Mouse (Mus musculus): Measurements from ENCODE around the gene Med12l.

Gene Med12l

DNA sequence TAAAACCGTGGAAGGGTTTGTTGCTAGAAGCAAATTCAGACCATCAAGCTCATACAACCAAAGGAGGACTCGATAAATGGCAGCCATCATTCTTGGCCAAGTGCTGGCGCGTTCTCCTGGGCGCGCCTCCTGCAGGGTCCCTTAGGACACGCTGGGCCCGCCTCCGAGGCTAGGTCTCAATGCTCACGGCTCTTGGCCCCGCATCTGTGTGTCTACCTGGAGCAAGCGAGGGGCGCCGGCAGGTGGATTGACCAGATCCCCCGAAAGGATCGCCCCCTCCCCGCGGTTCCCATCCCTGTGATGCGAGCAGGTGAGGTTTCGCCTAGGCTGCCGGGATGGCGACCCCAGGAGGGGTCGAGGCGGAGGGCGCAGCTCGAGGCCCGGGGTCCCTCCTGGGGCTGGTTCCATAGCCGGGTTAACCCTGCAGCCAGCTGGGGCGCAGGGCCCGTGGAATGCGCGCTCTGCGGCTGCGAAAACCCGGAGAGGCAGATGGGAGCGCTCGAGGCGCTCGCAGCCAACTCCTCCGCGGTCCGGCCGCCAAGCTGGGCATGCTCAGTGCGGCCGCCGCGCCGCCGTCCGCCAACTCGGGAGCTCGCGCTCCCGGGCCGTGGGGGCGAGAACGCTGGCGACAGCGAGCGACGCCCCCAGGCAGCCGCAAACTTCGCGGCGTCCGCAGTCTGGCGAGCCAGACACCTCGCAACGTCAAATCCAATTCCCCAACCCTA lies at the start of gene Med12l:
Gene Med12l (plus strand): TSS at position 555 of the 725 bp plus-strand sequence.
- no peak for DNase-seq (ENCODE audit: low read depth)

DNA sequence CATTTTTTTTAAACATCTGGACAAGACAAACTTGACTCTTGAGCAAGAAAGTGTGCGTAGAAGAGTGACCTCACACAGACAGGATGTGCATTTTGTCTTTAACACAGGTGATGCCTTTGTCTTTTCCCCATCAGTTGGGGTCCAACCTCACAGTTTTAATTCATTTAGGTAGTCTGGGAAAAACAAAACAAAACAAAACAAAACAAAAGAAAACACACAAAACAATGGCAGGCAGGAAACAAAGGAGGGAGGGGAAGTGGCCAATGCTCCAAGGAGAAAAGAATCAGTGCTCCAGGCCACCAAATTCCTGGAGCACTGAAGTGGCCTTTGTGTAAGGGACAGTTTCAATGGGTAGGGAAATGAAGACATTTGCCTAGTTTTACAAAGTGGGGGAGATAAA lies 44.5 kb upstream of the Med12l start:
- DNase-seq (ENCODE audit: low read depth), result no peak

DNA sequence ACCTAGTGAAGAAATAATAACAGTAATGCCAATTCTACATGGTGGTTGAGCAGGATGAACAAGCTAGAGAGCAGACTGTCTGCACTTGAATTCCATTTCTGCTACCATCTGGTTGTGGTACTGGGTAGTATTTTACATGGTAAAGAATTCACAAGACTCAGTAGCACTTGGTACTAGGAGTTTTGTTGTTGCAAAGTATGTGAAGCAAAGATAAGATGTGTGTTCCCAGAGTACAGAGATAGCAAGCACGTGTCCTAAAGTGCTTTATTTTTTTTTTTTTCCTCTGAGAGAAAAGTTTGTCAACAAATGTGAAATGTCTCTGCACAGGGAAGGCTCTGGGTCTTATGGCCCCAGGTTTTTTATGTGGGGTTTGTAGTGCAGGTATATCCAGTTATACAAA lies 28.2 kb upstream of the Med12l start:
- no peak for DNase-seq (ENCODE audit: low read depth)

DNA sequence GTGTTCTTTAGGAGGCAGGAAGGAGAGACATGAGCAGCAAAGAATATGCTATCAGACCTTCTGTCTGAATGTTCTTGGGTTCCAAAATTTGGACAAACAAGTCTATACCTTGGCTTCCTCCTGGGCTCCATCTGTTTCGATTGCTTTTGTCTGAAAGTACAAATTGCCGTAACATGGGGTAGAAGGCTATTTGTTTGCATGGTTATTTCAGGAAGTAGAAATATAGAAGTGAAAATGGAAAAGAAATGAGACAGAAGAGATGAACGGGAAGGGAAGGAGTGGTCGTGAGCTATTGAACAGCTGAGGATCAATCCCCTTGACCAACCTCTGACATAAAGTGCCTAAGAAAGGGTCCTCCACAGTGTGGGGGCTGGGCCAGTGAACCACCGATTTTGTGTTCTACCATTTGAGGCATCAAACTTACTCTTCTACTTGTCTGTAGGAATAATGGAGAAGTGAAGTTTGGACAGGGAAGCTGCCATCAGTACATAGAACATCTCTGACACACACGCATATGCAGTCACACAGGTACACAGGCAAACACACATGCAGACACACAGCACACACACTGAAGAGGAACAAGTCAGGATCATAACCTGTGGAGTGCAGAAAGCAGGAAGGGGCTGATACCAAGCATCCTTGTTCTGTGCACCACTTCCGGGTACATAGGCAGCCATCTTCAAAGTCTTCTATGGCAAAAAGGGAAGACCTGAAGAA lies 27.6 kb upstream of the Med12l start:
- no peak for DNase-seq (ENCODE audit: low read depth)

DNA sequence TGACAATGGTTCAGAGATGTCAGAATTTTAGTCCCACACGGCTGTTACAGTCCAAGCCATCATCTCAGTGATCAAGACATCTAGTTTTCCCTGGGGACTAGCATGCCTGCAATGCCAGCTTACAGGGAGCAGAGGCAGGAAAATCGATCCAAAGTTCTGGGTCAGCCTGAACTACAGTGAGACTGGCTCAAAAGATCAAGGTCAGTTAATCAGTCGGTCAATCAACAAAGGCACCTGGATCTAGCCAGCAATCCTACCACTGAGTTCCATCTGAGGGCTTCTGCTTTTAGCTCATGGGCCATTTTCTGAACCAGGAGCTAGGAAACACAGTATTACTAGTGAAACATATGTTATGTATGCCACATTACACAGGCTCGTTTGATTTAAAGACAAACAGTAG lies 25.0 kb upstream of the Med12l start:
- no peak for DNase-seq (ENCODE audit: low read depth)

DNA sequence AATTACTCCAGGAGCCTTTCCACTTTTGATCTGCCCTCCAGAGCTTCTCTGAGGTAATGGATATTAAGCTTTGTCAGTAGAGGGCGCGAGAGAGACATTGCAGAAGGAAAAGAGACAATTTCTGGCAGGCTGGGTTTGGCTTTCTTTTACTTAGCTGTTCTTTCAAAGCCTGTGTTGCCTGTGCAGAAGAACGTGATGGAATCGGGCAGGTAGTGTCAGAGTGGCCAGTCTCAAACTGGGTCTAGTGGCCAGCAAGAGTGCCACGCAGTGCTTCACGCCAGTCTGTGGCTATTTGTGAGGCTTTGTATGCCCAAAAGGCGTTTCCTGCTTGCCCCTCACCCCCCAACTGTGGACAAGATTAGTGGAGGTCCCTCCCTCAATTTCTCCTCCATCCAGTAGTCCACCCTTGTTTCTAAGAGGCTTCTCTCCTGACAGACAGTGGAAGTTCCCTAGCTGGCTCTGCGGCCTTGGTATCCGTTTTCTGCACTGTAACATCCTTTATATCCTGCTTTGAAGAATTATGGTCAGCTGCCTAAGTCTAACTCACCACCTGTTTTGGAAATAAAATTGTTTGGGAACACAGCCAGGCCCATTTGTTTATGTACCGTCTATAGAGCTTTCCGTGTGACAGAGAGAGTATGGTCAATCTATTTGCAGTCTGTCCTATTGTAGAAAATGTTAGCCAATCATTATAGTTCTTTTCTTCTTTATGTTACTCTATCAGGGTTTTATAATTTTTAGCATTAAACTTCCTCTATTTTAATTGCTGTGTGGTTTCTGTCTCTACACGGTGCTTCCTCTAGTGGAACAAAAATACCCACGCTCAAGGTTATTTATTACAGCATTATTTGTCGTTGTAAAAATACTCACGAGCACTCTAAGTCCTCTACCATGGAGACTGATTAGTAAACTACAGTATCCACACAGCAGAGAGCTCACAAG lies 22.5 kb upstream of the Med12l start:
- DNase-seq (ENCODE audit: low read depth), result peak; percentile 78

DNA sequence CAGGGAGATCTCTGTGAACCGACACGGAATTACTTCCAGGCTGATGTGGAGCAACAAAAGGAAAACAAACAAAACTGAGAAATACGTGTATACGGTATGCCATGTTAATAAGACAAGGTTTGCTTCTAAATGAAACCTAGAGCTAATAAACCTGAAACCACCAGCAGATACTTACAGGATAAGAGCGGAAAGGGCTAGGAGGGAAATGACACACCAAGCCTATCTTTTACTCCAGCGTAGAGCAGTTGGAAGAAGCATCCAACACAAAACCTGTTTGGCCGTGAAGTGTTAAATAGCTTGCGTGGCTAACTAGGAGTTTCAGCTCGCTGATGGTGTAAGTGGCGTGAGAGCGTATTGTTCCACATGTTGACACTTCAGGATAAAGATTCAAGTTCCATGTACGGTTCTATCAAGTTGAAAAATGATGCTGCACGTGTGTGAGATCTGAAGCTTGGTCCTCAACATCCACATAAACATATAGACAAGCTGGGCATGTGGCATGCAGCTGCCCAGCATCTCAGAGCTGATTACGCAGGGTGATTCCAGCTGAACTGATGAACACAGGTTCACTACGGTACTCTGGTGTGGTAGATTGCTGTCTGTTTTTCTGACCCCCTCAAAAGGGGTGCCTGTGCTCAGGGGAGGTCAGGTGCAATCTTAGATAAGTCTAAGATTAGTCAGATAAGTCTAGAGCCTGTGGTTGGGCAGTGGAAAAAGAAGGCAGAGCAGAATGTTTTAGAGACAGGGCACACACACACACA lies 21.6 kb upstream of the Med12l start:
- DNase-seq (ENCODE audit: low read depth), result no peak

DNA sequence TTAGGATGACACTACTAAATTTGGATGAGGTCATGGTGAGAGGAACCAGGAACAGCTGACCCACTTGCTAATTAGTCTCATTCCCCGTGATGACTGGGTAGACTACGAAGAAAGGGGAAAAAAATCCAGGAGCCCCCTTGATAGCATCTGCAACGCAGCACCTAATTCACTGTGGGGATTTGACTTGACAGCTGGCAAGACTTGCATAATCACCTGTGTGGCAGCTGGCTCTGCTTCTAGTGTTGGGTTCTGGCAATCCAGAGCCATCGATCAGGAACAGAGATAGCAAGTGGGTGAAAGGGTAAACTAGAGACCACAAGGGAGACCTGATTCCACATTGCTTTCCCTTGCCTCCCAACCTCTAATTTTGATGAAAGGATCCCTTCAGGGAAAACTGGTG lies 19.8 kb upstream of the Med12l start:
- no peak for DNase-seq (ENCODE audit: low read depth)

DNA sequence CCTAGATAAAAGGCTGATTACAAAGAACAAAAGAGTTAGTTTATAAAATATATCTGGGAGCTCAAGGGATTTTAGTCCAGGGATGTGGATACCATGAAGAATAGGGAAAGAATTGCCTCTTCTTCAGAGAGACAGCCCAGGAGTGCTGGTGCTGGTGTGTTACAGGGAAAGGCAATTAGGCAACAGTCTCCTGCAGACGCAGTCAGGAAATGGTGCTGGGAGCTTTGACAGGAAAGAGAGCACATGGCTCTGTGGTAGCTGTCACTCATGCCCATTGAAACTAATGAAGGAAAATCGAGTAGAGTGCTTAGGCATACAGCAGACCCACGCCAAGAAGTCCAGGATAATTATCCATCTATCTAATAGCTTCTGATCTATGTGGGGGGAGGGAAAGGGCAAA lies 16.3 kb upstream of the Med12l start:
- no peak for DNase-seq (ENCODE audit: low read depth)

DNA sequence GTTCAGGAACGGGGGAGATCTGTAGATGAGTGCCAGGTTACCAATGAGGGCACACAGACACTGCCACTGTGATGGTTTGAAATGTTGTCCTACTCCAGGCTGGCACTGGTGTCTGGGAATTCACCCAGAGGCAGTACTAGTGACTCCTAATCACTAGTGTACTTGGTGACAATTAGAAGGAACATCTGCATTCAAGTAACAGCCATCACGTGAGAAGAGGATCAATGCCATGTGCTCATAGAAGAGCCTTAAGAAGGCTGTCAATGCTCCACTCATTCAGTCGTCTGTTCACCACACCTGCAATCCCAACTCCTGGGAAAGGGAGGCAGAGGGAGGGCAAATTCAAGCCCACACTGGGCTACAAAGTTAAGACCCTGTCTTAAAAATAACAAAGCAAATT lies 15.1 kb upstream of the Med12l start:
- DNase-seq (ENCODE audit: low read depth), result no peak

DNA sequence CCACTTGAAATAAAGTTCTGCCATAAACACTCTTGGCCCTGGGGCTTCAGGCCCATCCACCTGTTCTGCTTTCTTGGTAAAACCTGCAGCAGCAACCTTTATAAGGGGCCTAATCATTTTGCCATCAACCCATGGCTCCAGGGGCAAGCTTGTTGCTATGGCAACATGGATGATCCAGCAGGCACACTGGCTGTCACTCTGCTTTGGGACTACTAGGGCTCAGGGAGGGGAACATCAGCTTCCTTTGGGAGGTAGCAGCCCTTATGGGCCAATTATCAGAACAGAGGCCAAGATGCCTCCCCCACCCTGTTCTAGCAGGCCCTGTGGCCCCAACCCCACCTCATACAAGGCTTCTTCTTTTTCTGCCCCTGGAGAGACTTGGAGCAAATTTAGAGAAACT lies 13.5 kb upstream of the Med12l start:
- DNase-seq (ENCODE audit: low read depth), result no peak

DNA sequence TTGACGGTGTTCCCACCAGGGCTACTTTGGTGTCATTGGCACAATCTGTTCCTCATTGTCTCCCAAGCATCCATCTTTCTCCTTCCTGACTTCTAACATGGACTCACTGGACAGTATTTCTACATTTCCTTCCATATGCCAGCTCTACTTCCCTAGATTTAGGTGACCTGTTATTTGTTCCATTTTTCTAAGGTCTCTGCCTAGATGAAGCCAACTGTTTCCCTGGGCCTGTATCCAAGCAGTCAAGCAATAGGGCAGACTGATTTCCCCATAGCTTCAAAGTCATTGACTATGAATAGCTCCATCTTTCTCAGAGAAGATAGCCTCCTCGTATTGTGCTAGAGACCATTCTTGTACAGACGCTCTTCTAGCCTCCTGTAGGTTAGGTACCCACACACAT lies 12.0 kb upstream of the Med12l start:
- DNase-seq (ENCODE audit: low read depth), result no peak

DNA sequence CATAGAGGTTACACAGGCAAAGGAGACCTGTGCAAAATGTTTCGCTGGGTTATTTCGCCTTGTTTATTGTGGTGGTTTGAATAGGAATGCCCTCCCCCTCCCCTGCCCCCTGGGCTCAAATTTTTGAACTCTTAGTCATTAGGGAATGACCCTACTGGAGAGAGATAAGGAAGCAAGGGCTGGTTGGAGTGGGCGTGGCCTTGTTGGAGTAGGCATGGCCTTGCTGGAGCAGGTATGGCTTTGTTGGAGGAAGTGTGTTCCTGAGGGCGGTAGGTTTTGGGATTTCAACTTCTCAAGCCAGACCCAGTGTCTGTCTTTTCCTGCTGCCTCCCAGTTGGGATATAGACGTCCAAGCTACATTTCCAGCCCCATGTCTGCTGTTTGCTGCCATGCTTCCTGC lies 1.9 kb upstream of the Med12l start:
- DNase-seq (ENCODE audit: low read depth), result no peak

DNA sequence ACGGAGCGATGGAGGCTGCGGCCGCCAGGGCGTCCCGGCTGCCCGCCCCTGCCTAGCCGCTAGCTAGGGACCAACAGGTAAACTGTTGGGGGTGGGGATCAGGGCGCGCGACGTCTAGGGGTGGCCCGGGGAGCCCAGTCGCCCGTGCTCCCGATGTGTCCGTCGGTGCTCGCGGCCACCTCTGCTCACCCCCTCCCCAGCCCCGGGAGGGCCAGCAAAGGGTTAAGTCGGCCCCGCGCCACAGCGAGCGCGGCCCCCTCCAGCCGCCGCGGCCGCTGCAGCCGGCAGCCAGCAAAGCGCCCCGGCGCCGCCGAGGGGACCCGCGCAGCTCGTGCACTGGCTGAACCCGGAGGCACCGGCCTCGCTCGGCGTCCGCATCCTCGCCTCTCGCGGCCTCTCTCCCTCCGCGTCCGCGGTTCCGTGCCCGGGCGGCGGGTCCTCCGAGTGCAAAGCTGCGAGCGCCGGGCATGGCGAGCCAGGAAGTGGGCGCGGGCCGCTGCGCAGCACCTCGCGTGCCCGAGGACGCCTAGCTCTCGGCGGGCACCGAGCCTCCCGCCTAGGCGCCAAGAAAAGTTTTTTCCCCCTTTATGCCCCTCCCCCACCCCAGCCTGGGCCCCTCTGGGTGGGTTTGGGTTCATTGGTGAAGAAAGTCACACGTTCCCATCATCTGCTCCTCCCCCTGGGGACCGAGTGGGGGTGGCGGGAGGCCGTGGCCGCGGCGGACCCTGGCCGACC lies 538 bp downstream of the Med12l start:
- no peak for DNase-seq (ENCODE audit: low read depth)

DNA sequence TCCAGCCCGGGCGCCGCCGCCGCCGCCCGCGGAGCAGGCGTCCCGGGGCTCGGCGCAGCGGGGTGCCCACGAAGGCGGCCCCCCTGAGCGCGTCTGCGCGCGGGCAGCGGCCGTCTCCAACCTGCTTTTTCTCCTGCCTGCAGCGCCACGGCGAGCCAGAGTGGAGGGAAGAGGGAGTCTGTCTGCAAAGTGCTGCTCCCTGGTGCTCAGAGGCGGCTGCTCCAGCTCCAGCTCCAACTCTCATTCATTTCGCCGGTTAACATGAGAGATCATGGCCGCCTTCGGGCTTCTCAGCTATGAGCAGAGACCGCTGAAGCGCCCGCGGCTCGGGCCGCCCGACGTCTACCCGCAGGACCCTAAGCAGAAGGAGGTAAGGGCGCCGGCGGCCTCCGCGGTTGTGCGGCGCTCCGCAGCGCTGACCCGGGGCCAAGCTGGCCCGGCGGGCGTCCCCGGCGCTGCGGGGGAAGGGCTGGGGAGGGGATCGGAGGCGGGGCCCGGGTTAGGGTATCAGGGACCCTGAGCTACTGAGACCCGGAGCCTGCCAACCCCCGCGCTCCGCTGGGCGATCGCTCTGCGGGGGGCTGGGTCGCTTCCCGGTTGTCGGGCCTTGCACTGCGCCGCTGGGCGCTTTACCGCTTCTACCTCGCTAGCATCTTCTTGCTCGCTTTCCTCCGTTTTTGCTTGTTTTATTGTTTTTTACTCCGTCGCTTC lies 1.3 kb downstream of the Med12l start:
- DNase-seq (ENCODE audit: low read depth), result no peak

DNA sequence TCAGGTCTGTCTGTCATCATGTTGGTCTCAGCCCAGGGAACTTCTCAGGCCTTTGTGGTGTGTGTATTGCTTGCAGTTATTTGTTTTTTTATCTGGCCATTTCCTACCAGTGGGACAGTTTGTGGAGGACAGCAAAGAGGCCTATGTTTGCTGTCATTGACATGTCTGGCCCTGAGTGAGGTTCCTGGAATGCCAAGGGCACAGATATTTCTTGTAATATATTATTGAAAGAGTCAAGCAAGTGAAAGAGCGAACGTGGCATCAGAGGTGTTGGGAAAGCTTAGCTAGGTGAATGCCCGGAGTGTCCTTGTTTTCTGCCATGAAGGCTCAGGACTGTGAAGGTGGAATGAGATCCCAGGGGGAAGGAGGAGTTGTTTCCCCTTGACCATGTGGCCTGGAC lies 4.7 kb downstream of the Med12l start:
- no peak for DNase-seq (ENCODE audit: low read depth)

DNA sequence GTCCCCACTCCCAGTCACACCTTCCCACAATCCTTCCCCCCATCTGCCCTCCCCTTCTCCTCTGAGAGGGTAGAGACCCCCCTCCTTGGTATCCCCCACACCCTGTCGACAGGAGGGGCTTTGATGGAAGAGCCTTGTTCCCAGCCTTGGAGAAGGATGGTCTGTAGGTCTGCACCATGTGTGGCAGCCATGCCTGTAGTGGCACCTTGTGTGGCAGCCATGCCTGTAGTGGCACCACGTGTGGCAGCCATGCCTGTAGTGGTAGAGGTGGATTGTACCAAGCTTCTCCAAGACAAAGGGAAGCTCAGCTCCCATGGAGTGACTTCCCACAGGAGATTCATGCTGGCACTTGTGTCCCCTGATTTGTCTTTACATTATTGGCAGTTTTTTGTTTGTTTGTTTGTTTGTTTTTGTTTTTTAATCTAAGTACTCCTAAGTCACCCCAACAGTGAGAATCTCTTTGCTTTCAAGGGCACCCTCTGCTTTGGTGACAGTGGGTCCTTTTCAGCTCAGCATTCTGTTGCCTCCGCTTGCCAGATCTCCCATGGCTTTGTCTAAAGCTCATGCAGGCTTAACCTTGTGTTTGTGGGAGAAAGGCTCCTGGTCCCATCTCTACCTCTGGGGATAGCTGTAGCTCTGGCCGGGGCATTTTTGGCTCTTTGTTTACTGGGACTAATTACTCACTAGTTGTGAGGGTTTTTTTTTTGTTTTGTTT lies 10.2 kb downstream of the Med12l start:
- DNase-seq (ENCODE audit: low read depth), result no peak

DNA sequence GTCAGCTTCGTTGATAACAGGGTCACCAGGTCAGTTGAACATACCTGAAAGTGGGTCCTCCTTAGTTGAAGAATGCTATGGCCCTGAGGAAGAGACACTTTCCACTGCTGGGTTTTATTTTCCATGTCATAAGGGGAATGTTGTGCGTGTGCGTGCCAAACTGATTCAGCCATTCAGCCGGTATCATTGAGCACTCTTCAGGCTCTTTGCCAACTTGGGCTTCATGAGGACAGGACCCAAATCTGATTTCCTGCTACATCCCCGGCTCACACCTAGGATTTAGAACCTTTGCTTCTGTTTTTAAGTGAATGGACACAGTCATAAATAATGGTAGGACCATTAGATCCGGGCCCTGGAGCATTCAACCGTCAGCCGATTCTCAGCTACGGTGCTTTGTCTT lies 10.9 kb downstream of the Med12l start:
- no peak for DNase-seq (ENCODE audit: low read depth)

DNA sequence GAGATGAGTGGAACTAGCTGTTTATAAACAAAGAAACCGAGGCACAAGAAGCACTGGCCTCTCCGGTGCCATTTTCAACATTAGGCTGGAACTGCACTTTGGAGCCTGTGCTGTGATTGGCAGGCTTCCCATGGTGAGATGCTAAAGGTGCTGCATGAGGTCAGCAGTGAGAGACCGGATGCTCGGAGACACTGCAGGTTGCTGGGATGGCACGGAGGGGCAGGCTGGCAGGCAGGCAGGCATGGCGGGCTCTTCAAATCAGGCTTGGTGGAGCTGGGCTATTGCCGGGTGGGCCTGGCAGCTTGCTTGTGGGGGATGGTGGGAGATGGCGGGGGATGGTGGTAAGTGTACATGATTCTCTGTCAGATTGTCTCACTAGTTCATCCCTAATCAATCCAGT lies 15.6 kb downstream of the Med12l start:
- DNase-seq (ENCODE audit: low read depth), result no peak

DNA sequence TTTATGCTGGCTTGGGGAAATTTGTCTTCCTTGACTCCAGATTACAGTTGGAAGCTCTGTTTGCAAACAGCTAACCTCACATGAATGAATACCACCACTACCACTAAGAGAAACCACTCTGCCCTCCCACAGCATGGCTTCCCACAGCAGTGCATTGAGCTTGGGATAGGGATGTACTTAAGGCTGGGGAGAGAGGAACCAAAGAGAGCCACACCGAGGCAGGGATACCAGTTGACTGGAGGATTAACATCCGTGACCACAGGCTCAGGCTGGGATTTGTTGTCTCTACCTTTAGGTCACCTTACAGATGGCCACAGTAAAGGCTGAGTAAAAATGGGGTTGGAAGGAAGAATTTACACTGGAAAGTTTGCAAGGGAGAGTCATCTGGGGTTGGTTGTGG lies 16.6 kb downstream of the Med12l start:
- DNase-seq (ENCODE audit: low read depth), result no peak

Measured in c-Kit-positive CD71-negative TER-119-negative erythroid progenitor cells, embryonic 14.5 days (primary cell).